Mouse (Mus musculus) lung, embryonic 16.5 days (tissue): ENCODE results near the gene Scg2. TPM values are rescaled to one million over a fixed set of nuclear protein-coding genes. Genes with fewer than 3 reads are reported as not detected.

ENCODE experiments used
- polyA plus RNA-seq: library from polyadenylated mRNA; unstranded; fragments of >200 nt; fragmentation: Nextera tagmentation; extraction: Ambion mirVana; gene quantifications from 2 replicates; pipeline ENCODE4 v1.2.1, GENCODE M21; 2015

Gene Scg2
- polyA plus RNA-seq, 1 experiment from 2014 or later = 0.65 TPM

Other genes starting within 250 kb of the Scg2 start
- 0.41 and 1.1 TPM in 2 replicates for gene Ap1s3, start 231.9 kb upstream of the Scg2 start, polyA plus RNA-seq